Mouse (Mus musculus): ENCODE results near the gene Cd180.
"Not testable (repeated sequence)": the region's sequence is repeated elsewhere in the genome, so short reads cannot be mapped to it uniquely, and the experiment has no call there.

Cd180 gene

DNA sequence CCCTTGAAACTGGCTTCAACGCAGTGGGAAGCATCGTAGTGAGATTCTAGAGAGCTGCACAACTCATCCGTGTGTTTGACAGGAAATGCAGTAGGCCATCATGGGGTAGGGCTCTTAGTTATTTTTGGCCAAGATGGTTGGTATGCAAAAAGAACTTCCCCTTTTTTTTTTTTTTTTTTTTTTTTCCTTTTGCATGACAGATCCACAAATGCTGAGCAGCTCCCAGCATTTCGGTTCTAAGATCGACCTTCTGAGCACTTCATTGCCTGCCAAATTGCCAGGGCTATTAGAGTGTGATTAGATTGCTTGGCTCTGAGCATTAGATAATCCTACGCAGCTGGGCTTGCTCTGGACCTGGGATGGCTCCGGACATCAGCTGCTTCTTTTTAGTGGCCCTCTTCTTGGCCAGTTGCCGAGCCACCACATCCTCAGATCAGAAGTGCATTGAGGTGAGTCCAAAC is at the start of gene Cd180:
Gene Cd180, plus strand, starts transcription at position 218 of the 461 bp plus-strand sequence.
- no peak for DNase-seq

DNA sequence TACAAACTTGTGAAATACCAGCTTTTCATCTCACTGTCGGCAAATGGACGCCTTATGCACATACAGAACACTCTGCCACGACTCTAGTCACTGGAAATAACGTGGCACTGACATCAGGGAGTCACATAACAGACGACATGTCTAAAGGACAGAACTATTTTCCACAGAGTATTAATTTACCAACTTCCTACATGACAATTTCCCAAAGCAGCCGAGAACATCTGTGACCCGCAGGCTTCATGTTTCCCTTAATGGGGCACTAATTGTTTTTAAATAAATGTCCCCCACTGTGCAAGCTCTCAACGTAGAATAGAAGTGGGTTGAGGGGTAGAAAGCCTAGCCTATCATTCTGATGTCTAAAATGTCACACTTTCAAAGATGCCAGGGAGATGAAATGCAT is 49.0 kb upstream of the Cd180 start:
- DNase-seq = no peak

DNA sequence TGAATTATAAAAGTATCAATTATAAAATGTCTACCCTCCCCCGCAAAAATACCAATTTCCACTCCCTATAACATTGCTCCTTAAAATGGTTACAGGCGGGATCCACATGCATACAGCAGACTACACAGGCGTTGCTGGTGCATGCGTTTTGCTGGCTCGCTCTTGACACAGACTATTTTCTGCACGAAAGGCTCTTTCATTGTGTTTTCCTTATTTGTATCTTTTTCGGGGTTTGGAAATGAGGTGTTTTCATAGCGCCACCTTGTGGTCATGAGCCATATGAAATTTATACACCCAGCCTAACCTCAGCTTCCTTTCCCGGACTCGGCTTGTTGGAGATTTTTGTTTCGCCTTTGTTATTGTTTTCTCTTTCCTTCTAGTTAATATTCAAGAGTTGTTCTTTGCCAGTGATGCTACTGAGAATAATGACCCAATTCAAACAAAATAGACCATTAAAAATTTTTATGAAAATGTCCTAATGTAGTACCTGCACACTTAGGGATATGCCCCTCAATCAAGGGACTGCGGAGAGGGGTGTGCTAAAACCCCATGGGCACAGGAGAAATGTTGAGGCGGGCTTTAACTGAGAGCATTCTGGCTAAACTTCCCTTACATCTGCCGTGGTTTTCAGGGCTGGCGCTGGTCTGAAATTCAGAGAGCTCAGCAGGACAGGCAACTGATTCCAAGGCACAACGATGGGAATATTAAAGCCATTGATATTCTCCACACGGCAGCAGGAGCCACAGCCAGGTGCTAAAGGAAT is 48.4 kb upstream of the Cd180 start:
- DNase-seq = peak; percentile 57

DNA sequence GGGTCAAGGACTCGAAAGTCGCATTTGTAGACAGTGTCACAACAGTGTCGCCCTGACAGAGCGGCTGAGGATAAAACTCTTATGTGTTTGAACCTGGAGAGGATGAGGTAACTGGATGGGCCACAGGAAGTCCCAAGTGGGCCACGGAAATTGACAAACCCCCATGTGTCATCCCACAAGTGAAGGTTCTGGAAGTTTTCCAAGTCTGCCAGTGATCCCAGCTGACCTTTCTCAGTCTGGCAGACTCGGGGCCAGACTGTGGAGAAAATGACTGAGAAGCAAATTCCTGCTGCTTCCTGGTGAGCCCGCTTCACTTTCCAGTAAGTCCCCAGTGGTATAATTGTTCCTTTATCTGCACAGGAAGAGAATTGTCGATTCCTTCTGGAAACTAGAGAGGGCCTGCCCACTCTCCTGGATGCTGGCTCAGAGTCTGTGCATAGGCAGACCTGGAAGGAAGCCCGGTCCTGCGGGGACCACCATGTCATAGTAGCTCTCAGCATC is 47.0 kb upstream of the Cd180 start:
- DNase-seq = no peak

DNA sequence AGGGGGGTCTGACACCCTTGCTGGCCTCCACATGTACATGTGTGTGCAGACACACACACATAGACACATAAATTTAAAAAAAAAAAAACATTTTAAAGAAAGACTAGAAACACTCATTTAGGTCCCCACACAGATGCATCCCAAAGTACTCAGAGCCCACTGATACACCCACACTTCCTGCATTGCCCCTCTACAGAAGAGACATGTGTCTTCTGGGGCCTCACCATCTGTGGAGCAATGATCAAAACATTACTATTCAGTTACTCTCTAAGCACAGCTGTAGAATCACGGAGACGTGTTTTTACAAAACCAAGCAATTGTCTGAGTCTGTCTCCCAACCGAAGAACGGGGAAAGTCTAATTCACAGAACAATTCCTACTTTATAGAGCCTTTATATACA is 45.8 kb upstream of the Cd180 start:
- DNase-seq = no peak

DNA sequence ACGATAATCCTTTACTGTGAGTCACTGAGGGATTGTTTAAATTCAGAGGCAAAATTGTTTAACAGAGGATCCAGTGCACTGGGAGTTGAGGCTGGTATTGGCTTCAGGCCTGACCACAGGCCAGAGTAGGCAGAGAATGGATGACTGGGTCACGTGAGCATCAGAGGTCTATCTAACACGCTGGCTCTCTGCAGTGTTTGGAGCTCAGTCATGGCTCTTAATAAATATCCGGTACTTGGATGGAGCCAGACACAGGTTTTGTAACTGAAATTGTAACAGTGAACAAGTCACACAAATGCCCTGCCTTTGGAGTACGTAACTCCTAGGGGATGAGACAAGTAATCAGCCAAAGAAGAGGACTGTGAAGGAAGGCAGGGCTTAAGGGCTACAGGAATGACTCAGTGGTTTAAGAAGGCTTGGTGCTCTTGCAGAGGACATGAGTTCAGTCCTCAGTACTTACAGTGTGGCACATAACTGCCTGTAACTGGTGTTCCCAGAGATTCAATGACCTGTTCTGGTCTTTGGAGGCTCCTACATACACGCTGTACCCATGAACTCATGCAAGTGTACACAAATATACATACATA is 41.0 kb upstream of the Cd180 start:
- no peak for DNase-seq

DNA sequence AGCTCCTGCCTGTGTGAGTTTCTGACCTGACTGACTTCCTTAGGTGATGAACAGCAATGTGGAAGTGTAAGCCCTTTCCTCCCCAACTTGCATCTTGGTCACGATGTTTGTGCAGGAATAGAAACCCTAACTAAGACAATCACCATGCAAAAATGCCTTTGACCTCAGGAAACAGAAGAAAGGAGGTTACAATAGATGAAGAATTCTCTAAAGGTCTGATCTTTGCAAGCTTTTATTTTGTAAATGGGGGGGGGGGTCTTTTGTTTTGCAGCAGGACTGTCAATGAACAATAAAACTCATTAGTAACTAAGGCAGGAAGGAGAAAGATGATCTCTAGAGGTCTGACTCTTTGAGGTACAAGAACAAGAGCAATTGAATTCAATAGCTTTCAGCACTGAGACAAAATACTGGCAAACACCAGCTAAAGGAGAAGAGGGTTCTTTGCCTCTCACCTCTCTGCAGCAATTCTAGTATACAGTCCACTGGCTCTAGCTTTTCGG is 38.2 kb upstream of the Cd180 start:
- DNase-seq = no peak

DNA sequence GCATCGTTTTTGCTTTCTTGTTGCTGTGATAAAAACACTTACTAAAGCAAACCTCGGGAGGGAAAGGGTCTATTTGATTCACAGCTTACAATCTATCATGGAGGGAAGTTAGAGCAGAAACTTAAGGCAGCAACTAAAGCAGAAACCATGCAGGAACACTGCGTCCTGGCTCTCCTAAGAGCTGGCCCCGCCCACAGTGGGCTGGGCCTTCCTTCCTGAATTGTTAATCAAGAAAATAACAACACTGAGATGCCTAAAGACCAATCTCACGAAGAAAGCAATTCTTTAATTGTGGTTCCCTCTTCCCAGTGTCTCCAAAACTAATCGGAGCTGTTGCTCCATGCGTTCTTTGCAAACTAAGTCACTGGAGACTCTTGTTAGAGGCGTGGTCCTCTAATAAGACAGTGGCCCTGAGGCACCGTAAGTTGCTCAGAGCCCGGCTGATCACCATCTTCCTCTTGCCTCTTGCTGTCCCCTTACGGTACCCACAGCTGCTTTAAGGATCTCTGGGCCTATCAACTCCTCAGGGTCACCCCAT is 37.1 kb upstream of the Cd180 start:
- no peak for DNase-seq

DNA sequence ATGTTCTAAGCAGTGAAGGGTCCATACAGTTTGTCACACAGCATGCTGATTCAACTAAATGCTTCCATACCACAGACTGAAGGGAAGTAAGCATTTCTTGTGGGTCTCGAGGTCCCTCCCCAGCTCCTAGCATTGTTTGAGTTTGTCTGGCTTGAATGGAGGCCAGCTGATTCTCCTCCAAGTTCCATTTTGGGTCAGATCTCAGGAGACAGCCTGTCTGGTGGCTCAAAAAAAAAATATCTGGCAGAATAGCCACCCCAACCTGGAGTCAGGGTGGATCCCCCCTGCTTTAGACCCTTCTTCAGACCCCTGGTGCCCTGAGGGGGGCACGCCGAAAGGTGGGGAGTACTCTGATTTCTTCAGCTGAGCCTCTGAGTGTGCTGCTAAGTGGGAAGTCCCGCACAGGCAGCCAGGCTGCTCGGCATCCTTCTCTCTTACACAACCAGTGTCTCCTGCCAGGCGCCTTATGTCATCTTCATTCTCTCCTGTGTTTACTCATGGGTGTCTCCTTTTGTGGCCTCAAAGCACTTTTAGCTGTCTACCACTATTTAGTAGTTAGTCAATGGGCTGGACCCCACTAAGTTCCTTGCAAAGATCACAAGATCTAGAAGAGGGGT is 35.0 kb upstream of the Cd180 start:
- peak; percentile 66 for DNase-seq

DNA sequence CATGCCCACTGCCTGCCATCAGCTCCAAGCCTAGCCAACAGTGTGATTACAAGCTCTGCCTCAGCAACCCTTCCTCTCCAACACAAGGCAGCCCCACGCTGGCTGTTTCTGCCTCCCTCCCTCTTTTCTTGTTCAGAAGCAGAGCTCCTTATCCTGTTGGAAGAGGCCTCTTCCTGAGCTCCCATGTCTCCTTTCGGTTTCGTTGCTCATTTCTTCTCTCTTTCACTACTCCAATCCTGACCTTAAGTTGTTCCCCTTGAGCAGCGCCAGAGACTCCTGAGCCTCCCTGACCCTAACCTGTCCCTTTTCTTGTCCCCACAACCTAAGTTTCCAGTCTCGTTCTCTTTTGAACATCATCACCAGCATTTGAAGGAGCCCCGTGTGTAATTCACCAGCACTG is 29.3 kb upstream of the Cd180 start:
- DNase-seq = no peak

DNA sequence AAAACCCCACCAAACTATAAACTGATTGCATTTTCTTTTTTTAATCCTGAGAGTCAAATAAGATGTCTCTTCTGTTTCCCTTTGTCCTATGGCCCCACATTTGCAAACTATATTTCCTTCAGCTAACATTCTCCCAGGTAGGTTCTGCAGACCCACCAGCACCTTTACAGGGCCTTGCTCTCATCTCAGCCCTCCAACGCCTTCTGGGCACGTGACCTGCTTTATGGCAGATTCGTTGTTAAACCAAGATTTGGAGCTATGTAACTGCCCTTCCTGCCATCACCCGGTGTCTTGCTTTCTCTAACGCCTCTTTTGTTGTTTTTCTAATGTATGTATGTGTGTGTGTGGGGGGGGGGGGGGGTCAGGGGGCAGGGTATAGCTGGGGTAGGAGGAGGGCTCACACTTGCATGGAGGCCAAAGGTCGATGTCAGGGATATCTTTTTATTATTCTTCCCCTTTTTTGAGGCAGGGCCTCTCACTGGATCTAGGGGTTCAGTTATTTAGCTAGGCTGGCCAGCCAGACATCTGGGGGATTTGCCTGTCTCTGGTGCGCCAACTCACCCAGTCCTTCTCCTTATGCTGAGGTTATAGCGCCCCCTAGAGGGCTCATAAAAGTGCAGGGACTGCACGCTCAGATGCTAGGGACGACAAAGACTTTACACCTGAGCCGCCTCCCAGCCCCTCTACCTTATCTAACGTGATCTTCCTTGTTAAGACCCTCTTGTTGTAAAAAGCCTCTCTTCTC is 28.3 kb upstream of the Cd180 start:
- no peak for DNase-seq

DNA sequence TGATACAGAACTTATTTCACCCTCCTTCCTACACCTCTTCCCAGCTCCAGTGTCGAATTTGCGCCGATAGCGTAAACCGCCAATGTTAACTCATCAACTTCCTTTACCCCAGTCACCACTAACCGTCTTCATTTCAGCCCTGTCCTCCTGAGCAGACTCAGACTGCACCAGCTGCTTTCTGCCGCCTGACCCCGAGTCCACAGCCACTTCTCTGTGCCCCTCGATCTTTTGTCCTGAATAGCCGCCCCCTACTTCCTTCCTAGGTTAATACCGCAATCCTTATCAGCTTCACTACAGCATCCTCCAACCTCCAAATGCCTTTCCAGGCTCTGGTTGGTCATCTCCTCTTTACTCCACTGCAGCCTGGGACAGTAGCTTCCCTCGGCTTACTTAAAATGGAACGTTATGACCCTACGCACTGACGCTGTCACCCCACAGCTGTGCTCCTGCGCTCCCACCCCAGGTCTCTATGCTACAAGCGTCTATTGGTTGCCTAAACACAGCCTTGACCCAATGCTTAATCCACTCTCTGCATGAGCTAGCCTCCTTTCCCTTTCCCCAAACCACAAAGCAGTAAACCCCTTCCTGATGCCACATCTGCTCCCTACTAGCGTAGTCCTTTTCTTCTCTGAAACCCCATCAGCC is 27.6 kb upstream of the Cd180 start:
- DNase-seq = no peak

DNA sequence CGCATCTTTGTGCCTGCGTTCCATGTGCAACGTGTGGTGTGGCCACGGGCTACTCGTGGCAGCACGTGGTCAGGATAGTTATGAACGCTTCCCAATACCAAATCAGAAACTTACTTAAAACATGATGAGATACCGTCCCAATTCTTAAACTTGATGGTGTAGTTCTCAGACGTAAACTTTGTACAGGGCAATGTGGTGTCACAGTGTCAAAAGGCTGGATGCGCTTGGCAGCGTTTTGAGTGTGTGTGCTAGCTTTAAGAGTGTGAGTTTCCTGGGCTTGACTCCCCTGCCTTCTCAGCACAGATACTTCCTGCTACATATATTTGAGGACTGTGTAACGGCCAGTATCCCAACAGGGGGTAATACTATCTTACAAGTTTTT is 27.1 kb upstream of the Cd180 start:
- DNase-seq = no peak

DNA sequence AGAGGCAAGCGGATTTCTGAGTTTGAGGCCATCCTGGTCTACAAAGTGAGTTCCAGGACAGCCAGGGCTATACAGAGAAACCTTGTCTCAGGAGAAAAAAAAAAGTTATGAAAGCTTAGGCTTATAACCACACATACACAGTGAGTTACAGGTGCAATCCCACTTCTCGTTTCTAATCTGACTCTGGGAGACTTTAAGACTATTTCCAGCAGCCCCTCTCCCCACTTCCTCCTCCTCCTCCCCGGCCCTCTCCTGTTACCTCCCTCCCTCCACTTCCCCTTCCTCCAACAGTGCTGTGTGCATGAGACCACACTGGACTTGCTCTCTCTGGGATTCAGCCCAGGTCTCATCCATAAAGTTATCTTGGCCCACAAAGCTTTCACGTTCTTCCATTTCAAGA is 26.6 kb upstream of the Cd180 start:
- DNase-seq = no peak

DNA sequence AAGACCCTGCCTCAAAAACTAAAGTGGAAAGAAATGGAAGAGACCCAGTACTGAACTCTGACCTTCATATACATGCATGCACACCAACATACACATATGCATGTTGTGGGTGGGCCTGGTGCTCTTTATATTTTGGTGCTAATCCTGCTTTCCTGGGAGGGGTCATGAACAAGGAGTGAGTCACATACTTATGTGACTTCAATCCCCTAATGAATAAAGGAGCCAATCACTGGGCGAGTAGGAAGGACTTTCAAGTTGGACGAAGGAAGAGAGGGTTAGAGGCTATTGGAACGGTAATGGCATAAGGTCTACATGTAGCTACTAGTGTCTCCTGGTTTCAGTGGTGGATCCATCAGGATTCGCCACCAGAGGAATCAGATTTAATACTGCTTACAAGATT is 26.0 kb upstream of the Cd180 start:
- DNase-seq = no peak

DNA sequence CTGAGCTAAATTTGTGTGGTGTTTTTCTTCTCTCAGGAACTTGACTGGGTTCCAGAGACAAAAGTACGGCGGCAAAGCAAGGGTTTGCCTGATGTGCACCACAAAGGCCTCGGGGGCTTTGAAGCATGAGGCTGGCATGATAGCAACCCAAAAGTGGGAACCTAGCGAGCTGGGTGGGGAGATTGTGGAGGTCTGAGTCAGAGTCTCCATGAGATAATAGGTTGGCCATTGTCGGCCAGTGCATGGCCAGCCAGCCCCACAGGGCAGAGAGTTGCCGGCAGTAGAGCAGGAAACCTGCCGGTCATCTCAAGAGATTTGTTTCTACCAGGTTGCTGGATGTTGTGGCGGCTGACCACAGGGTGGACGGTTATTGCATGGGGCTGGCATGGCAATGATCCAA is 25.5 kb upstream of the Cd180 start:
- DNase-seq = no peak

DNA sequence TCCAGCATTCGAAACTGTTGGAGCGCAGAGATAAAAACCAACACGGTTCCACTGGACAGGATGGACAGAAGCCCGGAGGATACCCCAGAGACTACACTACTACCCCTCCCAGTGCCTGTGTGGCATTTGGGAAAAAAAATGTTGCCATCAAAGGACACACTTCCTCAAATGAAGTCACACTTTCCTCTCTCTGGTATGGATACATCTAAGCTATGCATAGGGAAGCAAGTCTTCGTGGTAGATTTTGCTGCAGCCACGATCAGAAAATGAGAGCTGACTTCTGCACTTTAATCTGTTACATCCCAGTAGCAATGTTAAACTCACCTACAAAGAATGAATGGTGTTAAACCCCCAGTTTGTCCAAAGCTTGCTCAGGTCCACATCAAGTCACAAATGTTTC is 24.4 kb upstream of the Cd180 start:
- no peak for DNase-seq

DNA sequence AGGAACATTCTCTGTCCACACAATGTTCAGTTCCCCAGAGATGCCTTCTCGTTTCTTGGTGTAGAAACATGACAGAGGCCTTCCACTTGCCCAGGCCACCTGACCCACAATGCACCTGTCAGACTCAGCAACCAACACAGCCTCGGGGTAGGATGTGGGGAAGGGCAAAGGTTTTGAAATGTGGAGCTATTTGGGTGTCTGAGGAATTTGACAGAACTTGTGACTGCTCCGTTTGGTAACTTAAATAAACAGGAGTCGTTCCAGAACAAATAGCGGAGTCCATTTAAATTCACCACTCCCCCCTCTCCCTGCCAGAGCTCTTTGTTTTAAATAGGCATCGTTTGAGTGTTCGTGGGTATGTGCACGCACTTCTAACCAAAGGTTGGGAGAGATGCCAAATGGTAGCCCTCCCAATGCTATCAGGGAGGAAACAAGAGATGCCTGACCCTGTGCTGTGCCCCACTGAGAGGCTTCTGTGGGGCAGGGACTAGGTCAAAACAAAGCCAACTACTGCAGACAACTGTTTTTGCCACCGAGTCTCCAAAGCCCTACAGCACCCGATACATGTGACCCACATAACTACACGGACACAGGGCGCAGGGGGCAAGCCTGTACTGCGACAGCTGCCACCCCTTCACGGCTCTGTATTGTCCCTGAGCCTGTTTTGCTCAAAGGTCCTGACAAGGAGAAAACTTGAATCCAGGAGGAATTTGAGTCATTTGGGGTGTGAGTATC is 23.7 kb upstream of the Cd180 start:
- no peak for DNase-seq

DNA sequence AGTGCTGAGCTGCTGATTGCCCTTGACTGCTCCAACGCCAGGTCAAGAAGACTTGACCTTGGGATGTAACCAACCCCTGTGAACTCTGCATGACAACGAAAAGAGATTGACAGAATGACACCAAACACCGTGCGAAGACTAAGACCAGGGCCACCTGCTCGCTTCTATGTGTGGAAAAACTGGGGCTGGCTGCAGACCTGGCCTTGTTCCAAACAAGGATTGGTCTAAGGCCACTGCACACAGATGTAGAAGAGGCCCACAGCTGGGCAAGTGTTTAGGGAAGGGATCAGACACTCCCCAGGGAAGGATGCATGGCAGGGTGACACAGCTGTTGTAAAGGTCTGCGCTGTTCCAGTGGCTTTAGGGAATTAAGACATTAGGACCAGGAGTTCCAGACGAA is 22.9 kb upstream of the Cd180 start:
- no peak for DNase-seq

DNA sequence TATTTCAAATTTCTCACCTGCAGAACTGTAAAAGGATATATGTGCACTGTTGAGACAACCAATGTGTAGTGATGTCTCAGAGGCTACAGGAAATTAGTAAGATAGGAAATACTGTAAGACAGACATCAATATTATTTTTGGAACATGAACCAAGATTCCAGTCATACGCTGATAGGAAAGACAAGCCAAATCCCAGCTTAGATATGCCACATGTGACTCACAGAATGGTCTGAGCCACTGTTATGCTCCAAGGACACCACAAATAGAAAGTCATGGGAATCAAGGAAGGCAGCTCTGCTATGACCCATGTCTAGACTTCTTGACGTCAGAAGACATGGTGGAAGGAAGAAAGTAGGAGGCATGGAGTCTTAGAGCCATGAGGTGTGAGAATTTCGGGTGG is 19.3 kb upstream of the Cd180 start:
- no peak for DNase-seq

DNA sequence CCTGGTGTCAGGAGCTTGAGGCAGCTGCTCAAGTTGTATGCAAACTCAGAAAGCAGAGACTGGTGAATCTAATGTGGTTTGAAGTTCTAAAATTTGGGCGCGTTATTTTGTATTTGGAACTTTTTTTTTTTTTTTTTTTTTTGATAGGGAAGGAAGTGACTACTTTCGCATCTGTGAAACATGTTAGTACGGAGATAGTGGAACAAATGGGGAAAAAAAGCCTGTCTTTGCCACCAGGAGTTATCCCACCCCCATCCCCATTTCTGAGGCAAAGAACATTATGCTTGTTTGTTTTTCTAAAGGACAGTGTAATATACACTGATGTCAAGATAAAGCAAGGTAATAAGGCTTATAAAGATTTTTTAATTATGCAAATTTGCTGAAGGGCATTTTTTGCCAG is 15.8 kb upstream of the Cd180 start:
- DNase-seq = not testable (repeated sequence)

DNA sequence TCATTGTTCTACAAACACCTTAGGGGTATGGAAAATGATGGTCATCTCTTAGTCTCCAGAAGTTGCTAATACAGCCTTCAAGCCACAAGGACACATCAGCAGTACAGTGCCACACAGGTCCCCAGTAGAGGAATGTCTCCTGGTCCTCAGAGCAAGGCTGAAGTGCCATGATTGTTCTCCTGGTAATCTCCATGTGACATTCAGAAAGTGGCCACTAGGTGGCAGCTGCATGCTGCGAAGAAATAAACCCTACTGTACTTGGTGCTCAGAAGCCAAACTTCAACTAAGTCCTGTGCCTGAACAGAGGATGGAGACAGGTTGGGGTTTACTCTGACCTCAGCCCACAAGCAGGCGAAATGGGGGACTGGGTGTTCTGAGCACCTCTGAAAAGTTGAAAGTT is 14.9 kb upstream of the Cd180 start:
- DNase-seq = peak; percentile 39

All from cerebellum, adult 9-11 months (tissue).